Mouse (Mus musculus) MEL (cell line): ENCODE measurements around the gene Mtmr11. TPM values are rescaled to one million over a fixed set of nuclear protein-coding genes. Genes with fewer than 3 reads are reported as not detected.
A peak's percentile ranks its signal among the peaks of the same experiment; 100 is the strongest.

Source experiments
- DNase-seq: peaks from one replicate; pipeline ENCODE4 v3.0.0; 2011; ENCODE audit warnings: low read depth, low spot score
- H3K27ac ChIP-seq: 2 replicates; pipeline ENCODE4 v1.5.1; 2012; ENCODE audit warnings: low read depth, mild to moderate bottlenecking, control low read depth, low read length, moderate library complexity; ENCODE audit not compliant: control insufficient read depth
- H3K27me3 ChIP-seq, 2 experiments: fragments of 150-350 bp in 1 of 2; sonication (generic) in 1 of 2; 2 replicates each; pipeline ENCODE4 v1.6.1; 2012; ENCODE audit warnings: low read length in 2 of 2, mild to moderate bottlenecking in 2 of 2, improper control_type of control experiment in 1 of 2, moderate library complexity in 1 of 2; ENCODE audit not compliant: insufficient read depth in 2 of 2, control insufficient read depth in 1 of 2
- H3K36me3 ChIP-seq, 2 experiments: 2 replicates each; pipeline ENCODE4 v1.6.1; 2012 to 2014; ENCODE audit warnings: low read length in 2 of 2, improper control_type of control experiment in 1 of 2, inconsistent platforms in 1 of 2, mild to moderate bottlenecking in 1 of 2; ENCODE audit not compliant: insufficient read depth in 2 of 2, control insufficient read depth in 1 of 2
- H3K4me1 ChIP-seq, 2 experiments: fragments of 150-350 bp in 1 of 2; sonication (generic) in 1 of 2; 2 replicates each; pipeline ENCODE4 v1.6.1; 2012; ENCODE audit warnings: low read length in 2 of 2, improper control_type of control experiment in 1 of 2, mild to moderate bottlenecking in 1 of 2; ENCODE audit not compliant: insufficient read depth in 2 of 2, control insufficient read depth in 1 of 2
- H3K4me3 ChIP-seq, 2 experiments: fragments of 150-350 bp in 1 of 2; sonication (generic) in 1 of 2; 2 replicates each; pipeline ENCODE4 v1.5.1; 2012; ENCODE audit warnings: low read depth in 2 of 2, low read length in 2 of 2, mild to moderate bottlenecking in 2 of 2, moderate library complexity in 2 of 2, control low read depth in 1 of 2, improper control_type of control experiment in 1 of 2; ENCODE audit not compliant: control insufficient read depth in 1 of 2, insufficient read depth in 1 of 2
- H3K79me2 ChIP-seq: 2 replicates; pipeline ENCODE4 v1.6.1; 2012; ENCODE audit warnings: mild to moderate bottlenecking, low read length, moderate library complexity; ENCODE audit not compliant: control insufficient read depth, poor library complexity, insufficient read depth
- H3K9ac ChIP-seq: 2 replicates; pipeline ENCODE4 v1.6.1; 2012; ENCODE audit warnings: low read depth, mild to moderate bottlenecking, control low read depth, low read length, moderate library complexity; ENCODE audit not compliant: control insufficient read depth, poor library complexity, severe bottlenecking
- H3K9me3 ChIP-seq: fragments of 150-350 bp; sonication (generic); replicated peaks from 2 replicates; pipeline ENCODE4 v1.6.1; 2012; ENCODE audit warnings: mild to moderate bottlenecking, low read length, improper control_type of control experiment, moderate library complexity; ENCODE audit not compliant: insufficient read depth
- BHLHE40 ChIP-seq: IDR thresholded peaks from 2 replicates; pipeline ENCODE4 v1.6.1; 2012; ENCODE audit warnings: low read depth, mild to moderate bottlenecking, inconsistent platforms, low read length, improper control_type of control experiment, borderline replicate concordance
- ELF1 ChIP-seq: IDR thresholded peaks from 2 replicates; pipeline ENCODE4 v1.6.1; 2014; ENCODE audit warnings: low read depth, mild to moderate bottlenecking, inconsistent platforms, low read length, improper control_type of control experiment, moderate library complexity
- GATA1 ChIP-seq: IDR thresholded peaks from 2 replicates; pipeline ENCODE4 v1.6.1; 2011; ENCODE audit warnings: low read depth, low read length, improper control_type of control experiment
- NRF1 ChIP-seq: IDR thresholded peaks from 2 replicates; pipeline ENCODE4 v1.6.1; 2014; ENCODE audit warnings: low read depth, mild to moderate bottlenecking, inconsistent platforms, low read length, improper control_type of control experiment, moderate library complexity; ENCODE audit not compliant: poor library complexity, insufficient read depth, severe bottlenecking
- POLR2AphosphoS2 ChIP-seq: IDR thresholded peaks from 2 replicates; pipeline ENCODE4 v1.6.1; 2011; ENCODE audit warnings: low read length, improper control_type of control experiment
- POLR2AphosphoS5 ChIP-seq: IDR thresholded peaks from 2 replicates; pipeline ENCODE4 v1.6.1; 2012; ENCODE audit warnings: low read depth, borderline replicate concordance, mild to moderate bottlenecking, inconsistent platforms, low read length, moderate library complexity, mixed read lengths
- USF1 ChIP-seq: IDR thresholded peaks from 2 replicates; pipeline ENCODE4 v1.6.1; 2014; ENCODE audit warnings: low read depth, mild to moderate bottlenecking, inconsistent platforms, low read length, improper control_type of control experiment, moderate library complexity
- polyA plus RNA-seq, 2 experiments: library from polyadenylated mRNA; stranded (reverse) in 1 of 2; unstranded in 1 of 2; fragments of >175 nt in 1 of 2; fragments of >200 nt in 1 of 2; gene quantifications; 2 replicates each; pipeline versions ENCODE4 v1.2.1 to v1.2.4; 2012; ENCODE audit warnings: low replicate concordance in 2 of 2, low read depth in 1 of 2; ENCODE audit not compliant: insufficient read length in 2 of 2, insufficient read depth in 1 of 2, missing spikeins in 1 of 2
- total RNA-seq: library from RNA; depleted of rRNA; stranded (reverse); fragments of 300-350 nt; gene quantifications from 2 replicates; pipeline ENCODE4 v1.2.3, GENCODE M21; 2012

The Mtmr11 gene
- total and polyA plus RNA-seq, 3 experiments, result 0.77 to 1.4 TPM; not detected in 1

DNA sequence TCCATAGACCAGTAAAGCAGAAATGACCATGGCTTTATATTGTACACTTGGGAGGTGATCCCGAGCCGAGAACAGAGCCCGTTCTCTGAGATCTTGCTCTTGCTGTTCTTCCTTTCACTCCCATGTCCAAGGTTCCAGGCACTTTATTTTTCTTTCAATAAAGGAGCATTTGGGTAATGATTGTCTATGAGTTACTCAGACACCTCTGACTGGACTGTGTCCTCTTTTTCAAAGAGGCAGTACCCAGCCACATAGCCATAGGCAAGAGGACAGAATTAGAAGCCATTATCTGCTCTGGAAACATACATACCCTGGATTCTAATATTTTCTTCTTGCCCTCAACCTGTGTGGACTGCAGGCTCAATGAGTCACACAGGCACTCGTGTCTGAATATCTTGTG is 2.0 kb upstream of the Mtmr11 start:
- no peak overlapping the region for H3K9ac ChIP-seq
- TF ChIP-seq BHLHE40 (no peak), POLR2AphosphoS2 (0 out of 2 replicates have a peak, but pooled peaks have one; percentile 1)
- no peak overlapping the region for H3K27ac ChIP-seq
- H3K9me3 ChIP-seq, result no peaks in the 10 kb centered on the region
- H3K4me1 ChIP-seq, result peaks cover 0 to 17% of the 10 kb centered on the region in 2 experiments; a peak in 2 of 4 replicates
- H3K36me3 ChIP-seq, result peaks cover 0 to 9% of the 10 kb centered on the region in 2 experiments; a peak in 3 of 4 replicates
- no peaks in the 10 kb centered on the region for H3K79me2 ChIP-seq
- H3K4me3 ChIP-seq, result no peak overlapping the region
- no peaks in the 10 kb centered on the region for H3K27me3 ChIP-seq
- no peak for DNase-seq

DNA sequence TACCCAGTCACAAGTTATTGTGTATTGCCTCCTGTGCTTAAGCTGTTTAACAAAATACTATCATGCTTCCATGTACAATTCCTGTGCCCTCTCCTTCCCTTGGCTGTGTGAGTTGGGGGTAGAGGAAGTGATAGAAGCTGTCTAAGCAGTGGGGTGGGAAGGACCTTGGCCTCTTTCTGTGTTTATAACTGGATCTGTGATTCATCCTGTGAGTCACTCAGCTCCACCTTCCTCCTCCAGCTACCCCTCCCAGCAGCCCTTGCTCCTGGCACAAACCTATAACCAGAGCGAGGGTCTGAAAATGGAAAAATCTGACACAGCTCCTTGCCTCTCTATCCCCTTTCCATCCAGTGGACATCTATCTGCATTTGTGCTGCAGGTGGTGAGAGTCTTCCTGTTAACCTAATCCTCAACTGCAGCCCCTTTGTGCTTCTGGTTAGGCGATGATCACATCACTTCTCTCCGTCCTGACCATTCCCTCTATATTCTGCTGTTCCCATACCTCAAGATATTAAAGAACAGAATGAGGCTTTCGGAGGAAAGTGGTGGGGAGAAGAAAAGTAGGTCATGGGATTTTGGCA is 1.5 kb upstream of the Mtmr11 start:
- Histone ChIP-seq H3K36me3 (peaks cover 0 to 9% of the 10 kb centered on the region in 2 experiments; a peak in 3 of 4 replicates), H3K27ac (no peak overlapping the region), H3K9ac (no peak overlapping the region), H3K4me1 (peaks cover 0 to 17% of the 10 kb centered on the region in 2 experiments; a peak in 2 of 4 replicates), H3K79me2 (no peaks in the 10 kb centered on the region), H3K9me3 (no peaks in the 10 kb centered on the region), H3K27me3 (no peaks in the 10 kb centered on the region), H3K4me3 (no peak overlapping the region)
- TF ChIP-seq NRF1, result no peak
- no peak for TF ChIP-seq ELF1
- TF ChIP-seq POLR2AphosphoS5, result no peak
- no peak for TF ChIP-seq GATA1
- peak; percentile 76 for DNase-seq

DNA sequence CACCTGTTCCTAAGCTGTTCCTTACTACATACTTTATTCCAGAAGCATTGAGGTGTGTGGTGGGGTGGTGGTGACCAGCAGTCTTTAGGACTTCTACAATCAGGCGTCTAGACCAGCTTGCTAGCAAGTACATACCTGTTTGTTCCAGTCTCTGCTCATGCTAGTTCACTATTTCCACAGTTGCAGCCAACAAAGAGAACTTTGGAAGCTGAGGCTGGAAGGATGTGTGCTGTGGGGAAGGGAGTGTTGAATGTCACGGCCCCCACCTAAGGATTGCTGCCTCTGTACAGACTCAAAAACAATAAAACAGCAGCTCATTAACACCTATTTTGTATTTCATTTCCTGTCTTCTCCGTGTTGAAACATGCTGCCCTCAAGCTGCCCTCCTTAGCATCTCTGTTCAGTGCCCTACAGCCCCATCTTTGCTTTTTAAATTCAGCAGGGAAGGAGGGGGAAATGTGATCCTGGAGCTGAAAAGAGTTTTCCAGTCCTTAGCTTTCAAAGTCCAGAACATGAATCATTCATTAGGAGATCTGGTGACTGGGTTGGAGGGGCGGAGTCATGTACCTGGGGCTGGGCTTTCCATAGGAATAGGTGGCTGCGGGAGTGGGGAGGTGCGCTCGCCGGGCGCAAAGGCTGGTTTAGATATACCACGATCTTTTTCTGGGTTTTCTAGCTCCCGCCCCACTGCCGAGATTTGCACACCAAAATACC is 844 bp upstream of the Mtmr11 start:
- H3K9ac ChIP-seq, result 0 out of 2 replicates have a peak overlapping the region, but pooled peaks have one; percentile 20
- no peaks in the 10 kb centered on the region for H3K79me2 ChIP-seq
- peaks cover 0 to 9% of the 10 kb centered on the region in 2 experiments; a peak in 2 of 4 replicates for H3K36me3 ChIP-seq
- H3K9me3 ChIP-seq, result no peaks in the 10 kb centered on the region
- TF ChIP-seq POLR2AphosphoS2 (peak; percentile 37; the same call in 1 of the 2 replicates), USF1 (no peak)
- H3K27me3 ChIP-seq, result no peaks in the 10 kb centered on the region
- H3K4me1 ChIP-seq, result peaks cover 0 to 17% of the 10 kb centered on the region in 2 experiments; a peak in 2 of 4 replicates
- peak overlapping the region; percentile 28 to 30; a peak in 3 of 4 replicates for H3K4me3 ChIP-seq
- H3K27ac ChIP-seq, result no peak overlapping the region
- no peak for DNase-seq
